Mouse (Mus musculus): ENCODE results near the gene Scd1.

Gene Scd1

GRCm38 (mm10) chr19:44407341-44408222 is at the start of gene Scd1:
Gene Scd1 (minus strand): TSS chr19:44407879.
- peak; percentile 65 for DNase-seq (ENCODE audit: low read depth, low spot score)

- DNase-seq (ENCODE audit: low read depth, low spot score): no peak
Measured at GRCm38 (mm10) chr19:44455356-44455755, 47.7 kb upstream of the Scd1 start.

- DNase-seq (ENCODE audit: low read depth, low spot score): no peak
Measured at GRCm38 (mm10) chr19:44454862-44455261, 47.2 kb upstream of the Scd1 start.

- DNase-seq (ENCODE audit: low read depth, low spot score): no peak
Measured at GRCm38 (mm10) chr19:44447927-44448326, 40.2 kb upstream of the Scd1 start.

GRCm38 (mm10) chr19:44445755-44446154 is 38.1 kb upstream of the Scd1 start:
- no peak for DNase-seq (ENCODE audit: low read depth, low spot score)

- DNase-seq (ENCODE audit: low read depth, low spot score): no peak
Measured at GRCm38 (mm10) chr19:44439302-44439701, 31.6 kb upstream of the Scd1 start.

- DNase-seq (ENCODE audit: low read depth, low spot score): no peak
Measured at GRCm38 (mm10) chr19:44437975-44438374, 30.3 kb upstream of the Scd1 start.

GRCm38 (mm10) chr19:44432084-44432483 is 24.4 kb upstream of the Scd1 start:
- no peak for DNase-seq (ENCODE audit: low read depth, low spot score)

GRCm38 (mm10) chr19:44427721-44428120 is 20.0 kb upstream of the Scd1 start:
- no peak for DNase-seq (ENCODE audit: low read depth, low spot score)

GRCm38 (mm10) chr19:44422051-44422631 is 14.5 kb upstream of the Scd1 start:
- DNase-seq (ENCODE audit: low read depth, low spot score): no peak

- DNase-seq (ENCODE audit: low read depth, low spot score): no peak
Measured at GRCm38 (mm10) chr19:44419530-44419929, 11.9 kb upstream of the Scd1 start.

- DNase-seq (ENCODE audit: low read depth, low spot score): peak; percentile 64
Measured at GRCm38 (mm10) chr19:44418945-44419344, 11.3 kb upstream of the Scd1 start.

- no peak for DNase-seq (ENCODE audit: low read depth, low spot score)
Measured at GRCm38 (mm10) chr19:44418544-44418943, 10.9 kb upstream of the Scd1 start.

GRCm38 (mm10) chr19:44418061-44418460 is 10.4 kb upstream of the Scd1 start:
- DNase-seq (ENCODE audit: low read depth, low spot score): no peak

GRCm38 (mm10) chr19:44417448-44417847 is 9.8 kb upstream of the Scd1 start:
- no peak for DNase-seq (ENCODE audit: low read depth, low spot score)

GRCm38 (mm10) chr19:44416240-44416639 is 8.6 kb upstream of the Scd1 start:
- no peak for DNase-seq (ENCODE audit: low read depth, low spot score)

GRCm38 (mm10) chr19:44415464-44415863 is 7.8 kb upstream of the Scd1 start:
- DNase-seq (ENCODE audit: low read depth, low spot score): no peak

GRCm38 (mm10) chr19:44410269-44410992 is 2.8 kb upstream of the Scd1 start:
- DNase-seq (ENCODE audit: low read depth, low spot score): no peak

GRCm38 (mm10) chr19:44408595-44408994 is 916 bp upstream of the Scd1 start:
- no peak for DNase-seq (ENCODE audit: low read depth, low spot score)

- DNase-seq (ENCODE audit: low read depth, low spot score): no peak
Measured at GRCm38 (mm10) chr19:44408223-44408545, 505 bp upstream of the Scd1 start.

- DNase-seq (ENCODE audit: low read depth, low spot score): no peak
Measured at GRCm38 (mm10) chr19:44403546-44403945, 4.1 kb downstream of the Scd1 start.

GRCm38 (mm10) chr19:44400484-44401197 is 7.0 kb downstream of the Scd1 start:
- no peak for DNase-seq (ENCODE audit: low read depth, low spot score)

Measured in c-Kit-negative CD71-positive TER-119-positive erythroid progenitor cells, embryonic 14.5 days (primary cell).